Mouse (Mus musculus) gastrocnemius, adult 8-10 months (tissue): ENCODE measurements around the gene Zfp760. TPM values are rescaled to one million over a fixed set of nuclear protein-coding genes. Genes with fewer than 3 reads are reported as not detected.
"Not testable (repeated sequence)": the region's sequence is repeated elsewhere in the genome, so short reads cannot be mapped to it uniquely, and the experiment has no call there.

Source experiments
- DNase-seq, 2 experiments: peaks; one replicate each; pipeline ENCODE4 v3.0.0; 2022; ENCODE audit warnings: low spot score in 2 of 2
- total RNA-seq, 4 experiments: library from RNA; stranded (reverse); gene quantifications; 2 replicates each; pipeline ENCODE4 v1.2.4; 2022

The Zfp760 gene
- under 1 TPM; 0.51 to 0.91 (median 0.77) TPM for total RNA-seq

- DNase-seq = peak; percentile 67 to 76
Measured at GRCm38 (mm10) chr17:21707343-21707996, at the start of gene Zfp760. Gene Zfp760, plus strand, starts transcription at chr17:21707741.

GRCm38 (mm10) chr17:21678826-21679225 is 28.7 kb upstream of the Zfp760 start:
- not testable (repeated sequence) for DNase-seq

- DNase-seq = peak; percentile 74 to 81
Measured at GRCm38 (mm10) chr17:21679273-21680018, 28.1 kb upstream of the Zfp760 start.

- DNase-seq = not testable (repeated sequence)
Measured at GRCm38 (mm10) chr17:21680019-21680376, 27.5 kb upstream of the Zfp760 start.

- DNase-seq = no peak
Measured at GRCm38 (mm10) chr17:21691560-21691959, 16.0 kb upstream of the Zfp760 start, which contains the start of gene Gm10226. Gene Gm10226, plus strand, starts transcription at chr17:21691860.

- DNase-seq = no peak
Measured at GRCm38 (mm10) chr17:21693342-21693741, 14.2 kb upstream of the Zfp760 start.

GRCm38 (mm10) chr17:21696073-21696472 is 11.5 kb upstream of the Zfp760 start:
- DNase-seq = no peak

GRCm38 (mm10) chr17:21702281-21703240 is 5.0 kb upstream of the Zfp760 start:
- DNase-seq = no peak

- DNase-seq = no peak
Measured at GRCm38 (mm10) chr17:21703414-21703813, 4.1 kb upstream of the Zfp760 start.

- DNase-seq = no peak
Measured at GRCm38 (mm10) chr17:21708401-21708800, 860 bp downstream of the Zfp760 start.

GRCm38 (mm10) chr17:21730495-21730894 is 23.0 kb downstream of the Zfp760 start, which contains the start of gene Zfp229:
Gene Zfp229, plus strand, starts transcription at chr17:21730795.
- not testable (repeated sequence) for DNase-seq

GRCm38 (mm10) chr17:21733049-21733448 is 25.5 kb downstream of the Zfp760 start:
- DNase-seq = no peak

GRCm38 (mm10) chr17:21733529-21734031 is 26.0 kb downstream of the Zfp760 start:
- DNase-seq = peak; percentile 58 to 62

- no peak for DNase-seq
Measured at GRCm38 (mm10) chr17:21752791-21753190, 45.2 kb downstream of the Zfp760 start.

- DNase-seq = no peak
Measured at GRCm38 (mm10) chr17:21753342-21754208, 46.0 kb downstream of the Zfp760 start.

GRCm38 (mm10) chr17:21770336-21770735 is 62.8 kb downstream of the Zfp760 start:
- DNase-seq = no peak
